Mouse (Mus musculus) ES-E14 (cell line): ENCODE data around the gene Hip1r.

ENCODE experiments used
- CHD2 ChIP-seq: IDR thresholded peaks from 2 replicates; pipeline ENCODE4 v1.6.1; 2014; ENCODE audit warnings: mild to moderate bottlenecking, low read depth, low read length, inconsistent platforms
- ZNF384 ChIP-seq: IDR thresholded peaks from 2 replicates; pipeline ENCODE4 v1.6.1; 2012; ENCODE audit warnings: low read depth, low read length, inconsistent platforms

- TF ChIP-seq ZNF384, result no peak
- TF ChIP-seq CHD2, result no peak
These were observed 27.8 kb downstream of the Hip1r start for GRCm38 (mm10) chr5:124001274-124001673.
